Mouse (Mus musculus) NIH3T3 (cell line): ENCODE measurements around the gene Gm6121.
"Not testable (repeated sequence)": the region's sequence is repeated elsewhere in the genome, so short reads cannot be mapped to it uniquely, and the experiment has no call there.

Experiments
- DNase-seq: peaks from one replicate; pipeline ENCODE4 v3.0.0-alpha.2; 2012; ENCODE audit warnings: low read depth

Gm6121 gene

DNA sequence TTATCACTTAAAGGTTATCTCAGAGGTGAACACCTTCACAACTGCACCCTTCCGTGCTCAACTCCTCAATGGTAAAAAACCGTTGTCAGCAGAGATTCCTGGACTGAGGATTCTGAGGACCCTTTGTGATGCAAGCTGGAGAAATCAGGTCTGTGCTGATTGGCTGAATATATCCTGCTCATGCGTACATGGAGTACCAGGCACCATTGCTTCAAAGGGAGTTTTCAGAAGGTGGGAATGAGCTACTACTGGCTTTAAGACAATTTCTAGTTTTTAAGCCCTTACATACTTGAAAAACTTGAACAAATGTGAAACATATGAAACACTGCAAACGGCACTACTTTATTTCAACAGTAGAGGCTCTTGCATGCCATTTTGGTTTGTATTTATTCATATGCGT is at the start of gene Gm6121:
Gm6121 (minus strand) TSS at position 101 of the 400 bp plus-strand sequence.
- not testable (repeated sequence) for DNase-seq
